Mouse (Mus musculus) small intestine, adult 2 months (tissue): ENCODE data around the gene Runx1. TPM values are rescaled to one million over a fixed set of nuclear protein-coding genes. Genes with fewer than 3 reads are reported as not detected.

Experiments used
- H3K27ac ChIP-seq: fragments of 200-500 bp; 2 replicates; pipeline ENCODE4 v1.5.1; 2012; ENCODE audit warnings: low read depth, low read length, control low read depth, inconsistent platforms; ENCODE audit not compliant: insufficient read depth
- H3K27me3 ChIP-seq: fragments of 200-500 bp; 2 replicates; pipeline ENCODE4 v1.6.1; 2012; ENCODE audit warnings: mild to moderate bottlenecking, moderate library complexity, low read length, inconsistent platforms; ENCODE audit not compliant: control insufficient read depth, insufficient read depth
- H3K36me3 ChIP-seq: fragments of 200-500 bp; 2 replicates; pipeline ENCODE4 v1.6.1; 2012; ENCODE audit warnings: mild to moderate bottlenecking, low read length, control low read depth, inconsistent platforms; ENCODE audit not compliant: control insufficient read depth, insufficient read depth
- H3K4me1 ChIP-seq: fragments of 200-500 bp; 2 replicates; pipeline ENCODE4 v1.6.1; 2012; ENCODE audit warnings: low read length, inconsistent platforms, mixed read lengths; ENCODE audit not compliant: control insufficient read depth, insufficient read depth, insufficient read length
- H3K4me3 ChIP-seq: fragments of 200-500 bp; 2 replicates; pipeline ENCODE4 v1.5.1; 2012; ENCODE audit warnings: low read depth, mild to moderate bottlenecking, control low read depth, inconsistent platforms, low read length, moderate library complexity
- CTCF ChIP-seq: fragments of 200-500 bp; IDR thresholded peaks from 2 replicates; pipeline ENCODE4 v1.5.1; 2012; ENCODE audit warnings: low read depth, mild to moderate bottlenecking, control low read depth, inconsistent platforms, low read length, moderate library complexity, mixed read lengths; ENCODE audit not compliant: insufficient replicate concordance, insufficient read length; ENCODE audit errors: extremely low read depth
- POLR2A ChIP-seq: fragments of 200-500 bp; IDR thresholded peaks from 2 replicates; pipeline ENCODE4 v1.6.1; 2012; ENCODE audit warnings: low read depth, mild to moderate bottlenecking, control low read depth, inconsistent platforms, low read length, moderate library complexity
- WGBS: fragments of 180-500 bp; shearing (Covaris S2); methylation state at CpG from one replicate; pipeline ENCODE4 v1.1.7; 2018; 5-methylcytosine and 5-hydroxymethylcytosine counted together
- polyA plus RNA-seq: library from polyadenylated mRNA; depleted of rRNA; stranded (reverse); fragments of >200 nt; gene quantifications from 2 replicates; pipeline ENCODE4 v1.2.3, GENCODE M21; 2012

The Runx1 gene
- polyA plus RNA-seq, 1 experiment: 15.4 TPM

- H3K27me3 ChIP-seq: no peaks in the 10 kb centered on the region
- no peaks in the 10 kb centered on the region for H3K4me1 ChIP-seq
- TF ChIP-seq POLR2A (no peak), CTCF (no peak)
- no peak overlapping the region for H3K4me3 ChIP-seq
- H3K27ac ChIP-seq: no peak overlapping the region
- H3K36me3 ChIP-seq: no peaks in the 10 kb centered on the region
- WGBS: 76% methylated on average over 11 of the region's 11 CpGs
Measured at GRCm38 (mm10) chr16:92571246-92571645, 254.7 kb downstream of the Runx1 start.

DNA sequence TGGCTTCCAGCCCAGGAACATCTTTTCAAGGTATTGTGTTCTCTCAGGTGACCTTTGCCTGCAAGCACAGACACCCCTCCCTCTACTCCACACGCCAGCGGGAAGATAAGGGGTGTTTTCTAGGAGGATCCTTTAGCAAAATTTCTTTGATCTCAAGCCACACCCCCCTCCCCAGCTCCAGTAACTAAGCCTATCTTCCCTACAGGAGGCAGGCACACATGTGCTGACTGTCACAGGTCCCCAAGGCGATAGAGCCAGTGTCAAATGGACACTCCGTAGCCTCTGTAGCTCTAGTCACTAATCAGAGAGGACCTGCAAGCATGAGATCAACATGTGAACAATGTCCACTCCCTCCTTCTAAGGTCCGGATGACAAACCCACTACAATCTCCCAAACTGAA is 259.8 kb downstream of the Runx1 start:
- TF ChIP-seq POLR2A: no peak
- no peak for TF ChIP-seq CTCF
- WGBS: 15% methylated on average over 5 of the region's 5 CpGs
- Histone ChIP-seq H3K27me3 (no peaks in the 10 kb centered on the region), H3K27ac (no peak overlapping the region), H3K4me3 (no peak overlapping the region), H3K36me3 (no peaks in the 10 kb centered on the region), H3K4me1 (no peaks in the 10 kb centered on the region)

GRCm38 (mm10) chr16:92565708-92566107 is 260.2 kb downstream of the Runx1 start:
- Histone ChIP-seq H3K4me3 (no peak overlapping the region), H3K27ac (no peak overlapping the region), H3K27me3 (no peaks in the 10 kb centered on the region), H3K4me1 (no peaks in the 10 kb centered on the region), H3K36me3 (no peaks in the 10 kb centered on the region)
- WGBS: 2% methylated on average over 6 of the region's 6 CpGs
- TF ChIP-seq CTCF (peak; percentile 94; the same call in 1 of the 2 replicates), POLR2A (no peak)

GRCm38 (mm10) chr16:92565291-92565690 is 260.7 kb downstream of the Runx1 start:
- TF ChIP-seq CTCF (no peak), POLR2A (no peak)
- Histone ChIP-seq H3K27me3 (no peaks in the 10 kb centered on the region), H3K4me3 (no peak overlapping the region)

GRCm38 (mm10) chr16:92555051-92555450 is 270.9 kb downstream of the Runx1 start:
- no peak overlapping the region for H3K4me3 ChIP-seq
- no peak for TF ChIP-seq POLR2A
- no peak for TF ChIP-seq CTCF
- no peaks in the 10 kb centered on the region for H3K4me1 ChIP-seq
- WGBS: 63% methylated on average over 1 of the region's 1 CpGs
- H3K27ac ChIP-seq: no peak overlapping the region
- no peaks in the 10 kb centered on the region for H3K36me3 ChIP-seq
- H3K27me3 ChIP-seq: no peaks in the 10 kb centered on the region

More at GRCm38 (mm10) chr16:92565291-92565690, 260.7 kb downstream of the Runx1 start:
- Histone ChIP-seq H3K36me3 (no peaks in the 10 kb centered on the region), H3K4me1 (no peaks in the 10 kb centered on the region), H3K27ac (no peak overlapping the region)
- 35% methylated on average over 11 of the region's 11 CpGs for WGBS

- WGBS: 39% methylated on average over 11 of the region's 11 CpGs
- H3K27me3 ChIP-seq: no peaks in the 10 kb centered on the region
- no peak for TF ChIP-seq CTCF
- no peak for TF ChIP-seq POLR2A
- H3K27ac ChIP-seq: no peak overlapping the region
- H3K4me1 ChIP-seq: no peaks in the 10 kb centered on the region
- no peak overlapping the region for H3K4me3 ChIP-seq
- no peaks in the 10 kb centered on the region for H3K36me3 ChIP-seq
Measured at GRCm38 (mm10) chr16:92552858-92553257, 273.1 kb downstream of the Runx1 start.

DNA sequence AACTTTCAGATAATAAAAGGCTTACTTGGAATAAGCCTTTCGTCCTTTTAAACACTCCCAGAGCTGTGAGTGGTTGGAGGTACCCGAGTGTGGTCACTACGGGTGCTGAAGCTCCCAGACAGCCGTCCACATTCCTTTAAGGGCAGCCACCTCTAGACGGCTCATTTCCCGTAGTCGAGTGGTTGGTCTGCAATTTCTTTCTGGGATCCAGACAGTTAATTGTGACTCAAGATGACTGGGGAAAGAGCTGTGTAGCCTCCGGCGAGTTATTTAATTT is 273.9 kb downstream of the Runx1 start:
- no peak overlapping the region for H3K4me3 ChIP-seq
- no peaks in the 10 kb centered on the region for H3K27me3 ChIP-seq
- no peaks in the 10 kb centered on the region for H3K4me1 ChIP-seq
- H3K36me3 ChIP-seq: no peaks in the 10 kb centered on the region
- WGBS: 52% methylated on average over 9 of the region's 9 CpGs
- no peak overlapping the region for H3K27ac ChIP-seq
- TF ChIP-seq CTCF (no peak), POLR2A (no peak)
